Mouse (Mus musculus) kidney, embryonic 16.5 days (tissue): ENCODE measurements around the gene Zkscan16. TPM values are rescaled to one million over a fixed set of nuclear protein-coding genes. Genes with fewer than 3 reads are reported as not detected.

Experiments used
- ATAC-seq: fragments of 200-750 bp; cut with Nextera tagmentation; 2 replicates; pipeline ENCODE4 v1.8.0; 2017; ENCODE audit warnings: moderate TSS enrichment; ENCODE audit not compliant: low FRiP score, low TSS enrichment
- H3K27ac ChIP-seq: fragments of 300-500 bp; sonication (generic); 2 replicates; pipeline ENCODE4 v1.5.1; 2014; ENCODE audit warnings: low read length
- H3K27me3 ChIP-seq: fragments of 300-500 bp; sonication (generic); 2 replicates; pipeline ENCODE4 v1.6.1; 2014; ENCODE audit warnings: low read length, control low read depth, mixed read lengths; ENCODE audit not compliant: insufficient read depth
- H3K36me3 ChIP-seq: fragments of 300-500 bp; sonication (generic); 2 replicates; pipeline ENCODE4 v1.6.1; 2014; ENCODE audit warnings: low read length, control low read depth, mixed read lengths; ENCODE audit not compliant: insufficient read depth
- H3K4me1 ChIP-seq: fragments of 300-500 bp; sonication (generic); 2 replicates; pipeline ENCODE4 v1.6.1; 2014; ENCODE audit warnings: low read length, control low read depth, mixed read lengths; ENCODE audit not compliant: insufficient read depth
- H3K4me2 ChIP-seq: fragments of 300-500 bp; sonication (generic); replicated peaks from 2 replicates; pipeline ENCODE4 v1.6.1; 2014; ENCODE audit warnings: low read depth, low read length
- H3K4me3 ChIP-seq: fragments of 300-500 bp; sonication (generic); 2 replicates; pipeline ENCODE4 v1.5.1; 2014; ENCODE audit warnings: mild to moderate bottlenecking, low read length
- H3K9ac ChIP-seq: fragments of 300-500 bp; sonication (generic); replicated peaks from 2 replicates; pipeline ENCODE4 v1.6.1; 2014; ENCODE audit warnings: low read length
- H3K9me3 ChIP-seq: fragments of 300-500 bp; sonication (generic); 2 replicates; pipeline ENCODE4 v1.6.1; 2016; ENCODE audit warnings: low read length, control low read depth
- WGBS: fragments of 180-500 bp; shearing (Covaris S2); extraction: QIAGEN DNeasy Blood & Tissue Kit; methylation state at CpG from one replicate; pipeline ENCODE4 v1.1.7; 2014; 5-methylcytosine and 5-hydroxymethylcytosine counted together
- polyA plus RNA-seq: library from polyadenylated mRNA; unstranded; fragments of >200 nt; fragmentation: Nextera tagmentation; extraction: Ambion mirVana; gene quantifications from 2 replicates; pipeline ENCODE4 v1.2.1, GENCODE M21; 2015

Gene Zkscan16
- polyA plus RNA-seq, 1 experiment from 2014 or later: 0.46 TPM

DNA sequence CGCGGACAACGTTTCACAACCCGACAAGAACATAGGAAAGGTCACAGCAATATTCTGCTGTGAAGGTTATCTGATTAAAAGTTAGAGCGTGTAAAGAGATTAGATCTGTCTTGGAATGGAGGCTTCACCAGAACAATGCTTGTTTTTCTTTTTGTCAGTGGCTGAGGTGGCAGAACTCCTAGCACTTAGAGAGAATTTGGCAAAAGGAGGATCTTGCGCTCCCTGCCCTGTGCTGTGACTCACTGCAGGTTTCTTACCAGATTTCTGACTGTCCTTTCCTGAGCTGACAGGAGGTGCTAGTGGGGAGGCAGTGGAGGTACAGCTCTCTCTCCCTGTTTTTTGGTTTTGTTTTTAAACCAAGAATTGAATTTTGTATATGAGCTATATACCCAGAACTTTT is 63.6 kb downstream of the Zkscan16 start:
- no peak overlapping the region for H3K4me3 ChIP-seq
- no peak overlapping the region for H3K27ac ChIP-seq
- no peaks in the 10 kb centered on the region for H3K36me3 ChIP-seq
- WGBS: 77% methylated on average over 6 of the region's 6 CpGs
- no peak overlapping the region for H3K4me2 ChIP-seq
- peaks cover 35% of the 10 kb centered on the region for H3K4me1 ChIP-seq
- no peak overlapping the region for H3K9ac ChIP-seq
- H3K27me3 ChIP-seq: no peaks in the 10 kb centered on the region
- H3K9me3 ChIP-seq: no peaks in the 10 kb centered on the region
- no peak for ATAC-seq

Other genes starting within 250 kb of the Zkscan16 start
- not detected in 2 replicates for gene Olfr267, start 155.9 kb upstream of the Zkscan16 start, polyA plus RNA-seq
- 29.9 and 33.5 TPM in 2 replicates for gene Ecpas, start 30.9 kb upstream of the Zkscan16 start, polyA plus RNA-seq
- gene Ptgr1, start 43.5 kb downstream of the Zkscan16 start, polyA plus RNA-seq: 25.1 and 29.6 TPM in 2 replicates
- 8.3 and 12.1 TPM in 2 replicates for gene Dnajc25, start 51.4 kb downstream of the Zkscan16 start, polyA plus RNA-seq
- 9.1 and 10.1 TPM in 2 replicates for gene Gm20503, start 59.6 kb downstream of the Zkscan16 start, polyA plus RNA-seq
- 89.6 and 92.9 TPM in 2 replicates for gene Gng10, start 91.5 kb downstream of the Zkscan16 start, polyA plus RNA-seq
- gene AI481877, start 195.4 kb downstream of the Zkscan16 start, polyA plus RNA-seq: not detected in 2 replicates
- gene Ugcg, start 245.6 kb downstream of the Zkscan16 start, polyA plus RNA-seq: 6.6 and 6.7 TPM in 2 replicates